Mouse (Mus musculus): ENCODE results near the gene Mb. TPM values are rescaled to one million over a fixed set of nuclear protein-coding genes. Genes with fewer than 3 reads are reported as not detected.

Gene Mb
- polyA plus RNA-seq, 1 experiment from 2014 or later, result 2.5 TPM

DNA sequence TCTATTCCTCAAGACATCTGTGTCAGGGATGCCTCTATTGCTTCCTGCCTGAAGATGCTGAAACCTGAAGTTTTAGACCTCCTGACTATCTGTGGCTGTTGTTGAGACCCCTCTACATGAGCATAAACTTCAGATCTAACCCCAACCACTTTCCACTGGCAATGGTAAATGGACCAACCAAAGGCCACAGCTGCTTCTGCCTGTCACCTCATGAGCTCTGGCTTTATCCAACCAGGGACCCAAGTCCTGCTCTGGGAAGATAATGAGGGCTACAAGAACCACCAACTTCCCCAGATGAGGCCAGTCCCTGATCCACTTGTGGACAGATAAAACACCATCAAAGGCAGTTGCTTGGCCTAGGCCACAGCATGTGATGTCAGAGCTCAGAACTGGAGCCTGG lies 32.6 kb downstream of the Mb start:
- no peak overlapping the region for H3K9ac ChIP-seq (ENCODE audit: low read length)
- H3K9me3 ChIP-seq (replicated peaks; ENCODE audit: control insufficient read depth, low read length), result no peaks in the 10 kb centered on the region
- H3K4me2 ChIP-seq (ENCODE audit: low read depth, low read length), result no peak overlapping the region
- no peak overlapping the region for H3K27ac ChIP-seq (ENCODE audit: low read length)
- no peak for ATAC-seq (ENCODE audit: insufficient read depth, low FRiP score)
- peaks cover 11% of the 10 kb centered on the region for H3K4me1 ChIP-seq (ENCODE audit: control insufficient read depth, insufficient read depth, low read length)
- no peaks in the 10 kb centered on the region for H3K36me3 ChIP-seq (ENCODE audit: control insufficient read depth, insufficient read depth, low read length)
- H3K27me3 ChIP-seq (ENCODE audit: control insufficient read depth, insufficient read depth, low read length), result no peaks in the 10 kb centered on the region
- H3K4me3 ChIP-seq (replicated peaks; ENCODE audit: low read length), result no peak overlapping the region

DNA sequence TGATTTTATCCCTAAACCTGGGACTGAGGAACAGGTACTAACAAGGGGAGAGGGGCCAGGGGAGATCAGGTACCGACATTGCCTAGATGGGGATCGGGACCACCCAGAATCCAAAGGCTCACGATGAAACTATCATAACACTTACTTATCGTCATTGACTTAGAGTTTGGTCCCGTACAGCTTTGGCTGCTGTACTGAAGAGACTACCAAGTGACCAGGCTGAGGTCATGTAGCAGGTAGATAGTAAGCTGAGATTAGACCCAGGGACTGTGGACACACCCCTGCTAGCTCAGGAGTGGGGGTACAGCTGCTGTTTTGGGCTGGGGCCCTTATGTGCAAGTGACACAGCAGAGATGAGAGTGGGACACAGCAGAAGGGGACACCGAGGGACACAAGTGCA lies 34.0 kb downstream of the Mb start:
- no peak overlapping the region for H3K27ac ChIP-seq (ENCODE audit: low read length)
- no peak overlapping the region for H3K4me2 ChIP-seq (ENCODE audit: low read depth, low read length)
- H3K9ac ChIP-seq (ENCODE audit: low read length), result no peak overlapping the region
- H3K27me3 ChIP-seq (ENCODE audit: control insufficient read depth, insufficient read depth, low read length), result no peaks in the 10 kb centered on the region
- no peak overlapping the region for H3K4me3 ChIP-seq (replicated peaks; ENCODE audit: low read length)
- no peaks in the 10 kb centered on the region for H3K36me3 ChIP-seq (ENCODE audit: control insufficient read depth, insufficient read depth, low read length)
- H3K4me1 ChIP-seq (ENCODE audit: control insufficient read depth, insufficient read depth, low read length), result peaks cover 11% of the 10 kb centered on the region
- WGBS, result 88% methylated on average over 6 of the region's 6 CpGs
- no peak for ATAC-seq (ENCODE audit: insufficient read depth, low FRiP score)
- H3K9me3 ChIP-seq (replicated peaks; ENCODE audit: control insufficient read depth, low read length), result no peaks in the 10 kb centered on the region

DNA sequence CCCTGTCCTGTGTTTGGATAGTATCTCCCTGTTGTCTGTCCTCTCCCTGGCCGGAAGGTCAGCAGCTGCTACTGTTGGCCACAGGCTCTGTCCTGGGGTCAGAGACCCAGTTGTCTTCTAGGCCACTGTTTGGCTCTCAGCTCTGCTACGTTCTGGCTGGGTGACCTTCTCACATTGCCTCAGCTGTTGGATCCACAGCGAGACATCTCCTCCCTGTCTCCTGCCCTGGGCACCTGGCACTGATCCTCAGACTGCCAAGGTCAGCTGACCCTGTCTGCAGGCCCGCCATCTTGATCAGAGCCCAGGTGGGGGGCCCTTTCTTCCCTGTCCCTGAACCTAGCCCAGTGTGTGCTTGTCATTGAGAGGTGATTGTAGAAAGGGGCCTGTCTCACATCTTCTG lies 35.5 kb downstream of the Mb start:
- Histone ChIP-seq H3K4me1 (ENCODE audit: control insufficient read depth, insufficient read depth, low read length) (peaks cover 11% of the 10 kb centered on the region), H3K9ac (ENCODE audit: low read length) (no peak overlapping the region), H3K27me3 (ENCODE audit: control insufficient read depth, insufficient read depth, low read length) (no peaks in the 10 kb centered on the region), H3K4me2 (ENCODE audit: low read depth, low read length) (no peak overlapping the region), H3K27ac (ENCODE audit: low read length) (no peak overlapping the region), H3K9me3 (replicated peaks; ENCODE audit: control insufficient read depth, low read length) (no peaks in the 10 kb centered on the region), H3K4me3 (replicated peaks; ENCODE audit: low read length) (no peak overlapping the region), H3K36me3 (ENCODE audit: control insufficient read depth, insufficient read depth, low read length) (no peaks in the 10 kb centered on the region)
- WGBS, result 81% methylated on average over 4 of the region's 4 CpGs
- 0 out of 2 replicates have a peak, but pooled peaks have one; percentile 27 for ATAC-seq (ENCODE audit: insufficient read depth, low FRiP score)

- Histone ChIP-seq H3K4me1 (ENCODE audit: control insufficient read depth, insufficient read depth, low read length) (peaks cover 11% of the 10 kb centered on the region), H3K9ac (ENCODE audit: low read length) (no peak overlapping the region), H3K27me3 (ENCODE audit: control insufficient read depth, insufficient read depth, low read length) (no peaks in the 10 kb centered on the region), H3K4me3 (replicated peaks; ENCODE audit: low read length) (no peak overlapping the region), H3K4me2 (ENCODE audit: low read depth, low read length) (no peak overlapping the region), H3K36me3 (ENCODE audit: control insufficient read depth, insufficient read depth, low read length) (no peaks in the 10 kb centered on the region), H3K27ac (ENCODE audit: low read length) (peak overlapping the region; percentile 26; the same call in 1 of the 2 replicates), H3K9me3 (replicated peaks; ENCODE audit: control insufficient read depth, low read length) (no peaks in the 10 kb centered on the region)
- ATAC-seq (ENCODE audit: insufficient read depth, low FRiP score), result no peak
- WGBS, result 46% methylated on average over 6 of the region's 6 CpGs
These were observed 36.0 kb downstream of the Mb start for GRCm38 (mm10) chr15:77014431-77014830.

GRCm38 (mm10) chr15:77013753-77014241 lies 36.7 kb downstream of the Mb start:
- Histone ChIP-seq H3K36me3 (ENCODE audit: control insufficient read depth, insufficient read depth, low read length) (no peaks in the 10 kb centered on the region), H3K27ac (ENCODE audit: low read length) (peak overlapping the region; percentile 28), H3K4me3 (replicated peaks; ENCODE audit: low read length) (no peak overlapping the region), H3K9ac (ENCODE audit: low read length) (no peak overlapping the region), H3K4me2 (ENCODE audit: low read depth, low read length) (peak overlapping the region; percentile 25; the same call in 1 of the 2 replicates), H3K9me3 (replicated peaks; ENCODE audit: control insufficient read depth, low read length) (no peaks in the 10 kb centered on the region), H3K4me1 (ENCODE audit: control insufficient read depth, insufficient read depth, low read length) (peaks cover 11% of the 10 kb centered on the region), H3K27me3 (ENCODE audit: control insufficient read depth, insufficient read depth, low read length) (no peaks in the 10 kb centered on the region)
- 6% methylated on average over 15 of the region's 15 CpGs for WGBS
- peak; percentile 68; the same call in 1 of the 2 replicates for ATAC-seq (ENCODE audit: insufficient read depth, low FRiP score)

- H3K27ac ChIP-seq (ENCODE audit: low read length), result no peak overlapping the region
- 91% methylated on average over 6 of the region's 6 CpGs for WGBS
- no peaks in the 10 kb centered on the region for H3K36me3 ChIP-seq (ENCODE audit: control insufficient read depth, insufficient read depth, low read length)
- H3K9ac ChIP-seq (ENCODE audit: low read length), result no peak overlapping the region
- H3K4me2 ChIP-seq (ENCODE audit: low read depth, low read length), result no peak overlapping the region
- no peaks in the 10 kb centered on the region for H3K9me3 ChIP-seq (replicated peaks; ENCODE audit: control insufficient read depth, low read length)
- peaks cover 5% of the 10 kb centered on the region; the same call in 1 of the 2 replicates for H3K4me1 ChIP-seq (ENCODE audit: control insufficient read depth, insufficient read depth, low read length)
- no peak overlapping the region for H3K4me3 ChIP-seq (replicated peaks; ENCODE audit: low read length)
- no peaks in the 10 kb centered on the region for H3K27me3 ChIP-seq (ENCODE audit: control insufficient read depth, insufficient read depth, low read length)
- no peak for ATAC-seq (ENCODE audit: insufficient read depth, low FRiP score)
These were observed 41.6 kb downstream of the Mb start for GRCm38 (mm10) chr15:77008851-77009250.

- Histone ChIP-seq H3K27ac (ENCODE audit: low read length) (no peak overlapping the region), H3K9ac (ENCODE audit: low read length) (no peak overlapping the region), H3K27me3 (ENCODE audit: control insufficient read depth, insufficient read depth, low read length) (peaks cover 6% of the 10 kb centered on the region; the same call in 1 of the 2 replicates), H3K4me3 (replicated peaks; ENCODE audit: low read length) (no peak overlapping the region), H3K9me3 (replicated peaks; ENCODE audit: control insufficient read depth, low read length) (no peaks in the 10 kb centered on the region), H3K4me1 (ENCODE audit: control insufficient read depth, insufficient read depth, low read length) (no peaks in the 10 kb centered on the region), H3K36me3 (ENCODE audit: control insufficient read depth, insufficient read depth, low read length) (no peaks in the 10 kb centered on the region), H3K4me2 (ENCODE audit: low read depth, low read length) (no peak overlapping the region)
- ATAC-seq (ENCODE audit: insufficient read depth, low FRiP score), result peak; percentile 51; the same call in 1 of the 2 replicates
- WGBS, result 7% methylated on average over 3 of the region's 3 CpGs
These were observed 46.6 kb downstream of the Mb start for GRCm38 (mm10) chr15:77003868-77004215.

DNA sequence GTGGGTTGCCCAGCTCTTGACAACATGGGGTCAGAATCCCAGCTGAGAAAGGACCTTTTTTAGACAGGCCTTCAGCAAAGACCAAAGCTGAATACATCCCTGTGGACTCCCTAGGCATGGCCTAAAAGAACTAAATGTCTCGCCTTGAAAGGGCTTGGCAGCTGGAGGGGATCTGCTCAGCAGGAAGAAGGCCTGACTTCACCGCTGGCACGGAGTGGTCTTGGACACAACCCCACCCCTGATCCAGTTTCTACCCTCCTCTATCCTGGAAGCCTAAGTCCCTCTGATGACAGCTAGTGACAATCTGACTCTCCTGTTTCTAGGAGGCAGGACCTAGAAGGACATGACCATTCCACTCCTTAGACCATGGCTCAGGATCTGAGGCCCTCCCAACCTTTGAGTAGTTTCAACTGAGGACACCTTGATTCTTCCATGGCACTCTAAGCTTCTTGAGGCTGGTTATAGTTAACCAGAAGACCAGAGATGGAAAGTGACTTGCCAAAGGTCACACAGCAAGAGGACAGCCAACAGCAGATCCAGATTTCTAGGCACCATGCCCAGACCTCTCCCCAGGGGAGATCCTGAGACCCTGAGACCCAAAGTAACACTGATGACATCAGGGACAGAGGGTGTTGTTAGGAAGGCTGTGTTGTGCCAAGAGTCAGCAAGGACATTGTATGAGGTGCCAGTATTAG lies 47.1 kb downstream of the Mb start:
- H3K4me3 ChIP-seq (replicated peaks; ENCODE audit: low read length), result no peak overlapping the region
- H3K9me3 ChIP-seq (replicated peaks; ENCODE audit: control insufficient read depth, low read length), result no peaks in the 10 kb centered on the region
- H3K36me3 ChIP-seq (ENCODE audit: control insufficient read depth, insufficient read depth, low read length), result no peaks in the 10 kb centered on the region
- ATAC-seq (ENCODE audit: insufficient read depth, low FRiP score), result peak; percentile 9; the same call in 1 of the 2 replicates
- 79% methylated on average over 3 of the region's 3 CpGs for WGBS
- H3K4me1 ChIP-seq (ENCODE audit: control insufficient read depth, insufficient read depth, low read length), result no peaks in the 10 kb centered on the region
- H3K27ac ChIP-seq (ENCODE audit: low read length), result no peak overlapping the region
- H3K9ac ChIP-seq (ENCODE audit: low read length), result no peak overlapping the region
- no peak overlapping the region for H3K4me2 ChIP-seq (ENCODE audit: low read depth, low read length)
- peaks cover 6% of the 10 kb centered on the region; the same call in 1 of the 2 replicates for H3K27me3 ChIP-seq (ENCODE audit: control insufficient read depth, insufficient read depth, low read length)

GRCm38 (mm10) chr15:76998878-76999588 lies 51.4 kb downstream of the Mb start:
- Histone ChIP-seq H3K9me3 (replicated peaks; ENCODE audit: control insufficient read depth, low read length) (no peaks in the 10 kb centered on the region), H3K27me3 (ENCODE audit: control insufficient read depth, insufficient read depth, low read length) (peaks cover 6% of the 10 kb centered on the region; the same call in 1 of the 2 replicates), H3K36me3 (ENCODE audit: control insufficient read depth, insufficient read depth, low read length) (no peaks in the 10 kb centered on the region), H3K9ac (ENCODE audit: low read length) (no peak overlapping the region), H3K4me2 (ENCODE audit: low read depth, low read length) (no peak overlapping the region), H3K27ac (ENCODE audit: low read length) (no peak overlapping the region), H3K4me1 (ENCODE audit: control insufficient read depth, insufficient read depth, low read length) (no peaks in the 10 kb centered on the region), H3K4me3 (replicated peaks; ENCODE audit: low read length) (no peak overlapping the region)
- ATAC-seq (ENCODE audit: insufficient read depth, low FRiP score), result peak; percentile 60
- WGBS, result 45% methylated on average over 21 of the region's 21 CpGs

All from stomach, embryonic 16.5 days (tissue).